Mouse (Mus musculus) left cerebral cortex, postnatal 36 days (tissue): ENCODE data around the gene Hmga1. TPM values are rescaled to one million over a fixed set of nuclear protein-coding genes. Genes with fewer than 3 reads are reported as not detected.

Source experiments
- DNase-seq, 2 experiments: peaks; one replicate each; pipeline ENCODE4 v3.0.0; 2021 to 2022; ENCODE audit warnings: low spot score in 2 of 2, mixed read lengths in 1 of 2
- intact Hi-C: fragments of 180-260 bp; cut with DNase I; formaldehyde crosslinking; loops from one replicate; pipeline ENCODE4 v1.15.1; 2025
- total RNA-seq, 2 experiments: library from RNA; stranded (reverse); gene quantifications; 2 replicates each; pipeline ENCODE4 v1.2.3; 2021

Hmga1 gene
- total RNA-seq, 2 experiments from 2014 or later: 55.3 to 58.7 TPM

DNA sequence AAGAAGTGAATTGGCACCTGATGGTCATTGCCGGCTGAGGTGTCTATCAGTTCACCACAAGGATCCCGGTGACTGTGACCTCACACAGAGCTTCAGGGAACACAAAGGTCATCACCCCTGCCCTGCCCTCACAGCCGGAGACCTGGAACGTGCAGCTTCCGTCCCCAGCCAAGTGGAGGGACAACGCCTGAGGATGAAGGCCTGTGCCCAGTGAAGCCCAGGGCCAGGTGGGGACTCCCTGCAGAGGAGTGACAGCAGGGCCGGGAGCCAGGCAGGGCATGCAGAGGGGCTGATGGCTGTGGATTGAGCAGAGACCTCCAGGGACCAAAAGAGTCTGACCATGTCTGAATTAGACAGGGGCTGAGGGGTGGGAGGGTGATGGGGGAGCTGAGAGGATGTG lies 33.2 kb upstream of the Hmga1 start:
- intact Hi-C loops: loop anchor here (5.0 kb wide), 2 partner anchors 331 to 491 kb away; no protein-coding TSS in a partner anchor
- DNase-seq: no peak

GRCm38 (mm10) chr17:27527188-27527587 lies 29.1 kb upstream of the Hmga1 start:
- no peak for DNase-seq
- intact Hi-C loops: no loop called here

- intact Hi-C loops: no loop called here
- DNase-seq: no peak
These were observed 28.3 kb upstream of the Hmga1 start for GRCm38 (mm10) chr17:27528030-27528429.

- intact Hi-C loops: no loop called here
- DNase-seq: no peak
These were observed 27.5 kb upstream of the Hmga1 start for GRCm38 (mm10) chr17:27528767-27529166.

DNA sequence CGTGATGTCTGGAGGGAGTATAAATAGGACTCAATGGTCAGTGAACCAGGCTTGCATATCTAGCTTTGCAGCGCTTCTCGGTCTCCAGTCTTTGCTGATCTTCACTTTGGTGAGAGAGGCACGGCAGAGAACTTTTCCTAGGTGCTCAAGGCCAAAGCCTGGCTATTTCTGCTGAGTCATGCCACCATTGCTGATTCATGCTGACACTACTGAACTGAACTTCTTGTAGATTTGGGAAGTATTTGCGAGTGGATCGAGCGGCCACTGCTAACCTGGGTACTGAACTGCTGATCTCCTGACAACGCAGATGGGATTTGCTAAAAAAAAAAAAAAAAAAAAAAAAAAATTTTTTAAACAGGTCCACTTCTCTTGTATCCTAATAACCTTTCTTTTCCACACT lies 24.2 kb upstream of the Hmga1 start:
- intact Hi-C loops: no loop called here
- DNase-seq: no peak

GRCm38 (mm10) chr17:27533354-27533753 lies 22.9 kb upstream of the Hmga1 start:
- no peak for DNase-seq
- intact Hi-C loops: no loop called here

DNA sequence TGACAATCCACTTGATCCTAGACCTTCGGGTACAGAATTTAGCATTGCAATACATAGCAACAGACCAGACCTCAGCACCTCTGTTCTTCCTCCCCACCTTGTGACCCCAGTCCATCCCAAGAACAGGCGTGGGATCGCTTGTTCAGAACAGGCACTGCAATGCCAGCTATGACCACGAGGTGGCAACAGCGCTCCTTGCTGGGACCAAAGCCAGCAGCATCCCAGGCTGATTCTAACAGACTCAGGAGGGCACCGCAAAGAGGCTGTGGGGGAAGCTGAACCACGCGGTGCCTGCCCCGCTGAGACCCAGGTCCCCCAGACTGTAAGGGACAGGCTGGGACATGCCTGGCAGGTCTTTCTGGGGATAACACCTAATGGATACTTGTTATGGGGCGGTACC lies 21.6 kb upstream of the Hmga1 start:
- intact Hi-C loops: loop anchor here (2.0 kb wide), 1 partner anchor 234 kb away; no protein-coding TSS in a partner anchor
- peak; percentile 83 to 88 for DNase-seq

- DNase-seq: no peak
- intact Hi-C loops: no loop called here
These were observed 15.0 kb upstream of the Hmga1 start for GRCm38 (mm10) chr17:27541261-27541660.

- intact Hi-C loops: no loop called here
- no peak for DNase-seq
These were observed 14.3 kb upstream of the Hmga1 start for GRCm38 (mm10) chr17:27541984-27542383.

GRCm38 (mm10) chr17:27544551-27544950 lies 11.7 kb upstream of the Hmga1 start:
- DNase-seq: peak in 1 of 2 experiments; percentile 53
- intact Hi-C loops: no loop called here

GRCm38 (mm10) chr17:27545991-27546390 lies 10.3 kb upstream of the Hmga1 start:
- intact Hi-C loops: no loop called here
- DNase-seq: no peak

- intact Hi-C loops: no loop called here
- no peak for DNase-seq
These were observed 9.7 kb upstream of the Hmga1 start for GRCm38 (mm10) chr17:27546574-27547085.

DNA sequence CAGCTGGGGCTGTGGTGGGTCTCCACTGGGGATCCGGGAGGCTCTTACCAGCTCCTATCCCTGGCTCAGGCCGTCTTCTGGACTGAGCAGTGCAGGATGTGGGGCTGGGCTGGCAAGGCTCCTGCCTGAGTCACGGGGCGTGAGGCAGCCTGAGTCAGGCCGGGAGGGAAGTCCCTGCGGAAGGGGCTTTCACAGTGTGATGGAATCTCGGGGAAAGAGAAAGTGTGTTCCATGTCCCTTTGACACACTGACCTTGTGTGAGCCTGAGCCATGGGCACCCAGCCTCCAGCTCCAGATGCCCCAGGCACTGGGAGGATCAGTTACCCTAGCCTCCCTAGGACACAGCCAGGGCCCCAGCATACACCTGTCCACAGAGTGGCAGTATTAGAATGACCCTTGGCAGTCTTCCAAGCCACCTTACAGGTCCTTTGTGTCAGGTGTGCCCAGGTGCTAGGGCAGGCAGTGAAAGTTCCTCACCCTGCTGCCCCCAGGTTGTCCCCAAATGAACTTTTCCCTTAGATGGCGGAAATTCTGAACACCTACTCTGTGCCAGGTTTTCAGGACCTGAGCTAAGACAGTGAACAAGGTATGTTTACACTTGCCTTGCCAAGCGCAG lies 8.9 kb upstream of the Hmga1 start:
- intact Hi-C loops: no loop called here
- DNase-seq: no peak

DNA sequence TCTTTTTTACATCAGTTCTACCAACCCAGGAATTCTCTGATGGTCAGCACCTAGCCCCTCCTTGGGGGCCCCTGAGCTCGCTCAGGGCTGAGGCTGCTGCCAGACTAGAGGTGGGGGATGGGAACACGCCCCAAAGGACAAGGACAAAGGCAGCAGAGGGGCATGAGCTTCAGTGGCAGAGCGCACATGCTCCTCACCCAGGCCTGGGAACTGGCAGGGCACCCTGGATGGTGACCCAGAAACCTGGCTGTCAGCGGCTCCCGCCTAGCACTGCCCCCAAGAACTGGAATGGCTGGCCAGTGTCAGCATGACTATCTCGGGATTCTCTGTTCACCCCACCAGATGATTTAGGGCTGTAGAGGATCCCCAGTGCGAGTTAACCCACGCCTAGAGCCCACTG lies 7.1 kb upstream of the Hmga1 start:
- no peak for DNase-seq
- intact Hi-C loops: no loop called here

- no peak for DNase-seq
- intact Hi-C loops: no loop called here
These were observed 4.8 kb upstream of the Hmga1 start for GRCm38 (mm10) chr17:27551393-27551940.

- intact Hi-C loops: no loop called here
- no peak for DNase-seq
These were observed 3.8 kb upstream of the Hmga1 start for GRCm38 (mm10) chr17:27552215-27553201.

DNA sequence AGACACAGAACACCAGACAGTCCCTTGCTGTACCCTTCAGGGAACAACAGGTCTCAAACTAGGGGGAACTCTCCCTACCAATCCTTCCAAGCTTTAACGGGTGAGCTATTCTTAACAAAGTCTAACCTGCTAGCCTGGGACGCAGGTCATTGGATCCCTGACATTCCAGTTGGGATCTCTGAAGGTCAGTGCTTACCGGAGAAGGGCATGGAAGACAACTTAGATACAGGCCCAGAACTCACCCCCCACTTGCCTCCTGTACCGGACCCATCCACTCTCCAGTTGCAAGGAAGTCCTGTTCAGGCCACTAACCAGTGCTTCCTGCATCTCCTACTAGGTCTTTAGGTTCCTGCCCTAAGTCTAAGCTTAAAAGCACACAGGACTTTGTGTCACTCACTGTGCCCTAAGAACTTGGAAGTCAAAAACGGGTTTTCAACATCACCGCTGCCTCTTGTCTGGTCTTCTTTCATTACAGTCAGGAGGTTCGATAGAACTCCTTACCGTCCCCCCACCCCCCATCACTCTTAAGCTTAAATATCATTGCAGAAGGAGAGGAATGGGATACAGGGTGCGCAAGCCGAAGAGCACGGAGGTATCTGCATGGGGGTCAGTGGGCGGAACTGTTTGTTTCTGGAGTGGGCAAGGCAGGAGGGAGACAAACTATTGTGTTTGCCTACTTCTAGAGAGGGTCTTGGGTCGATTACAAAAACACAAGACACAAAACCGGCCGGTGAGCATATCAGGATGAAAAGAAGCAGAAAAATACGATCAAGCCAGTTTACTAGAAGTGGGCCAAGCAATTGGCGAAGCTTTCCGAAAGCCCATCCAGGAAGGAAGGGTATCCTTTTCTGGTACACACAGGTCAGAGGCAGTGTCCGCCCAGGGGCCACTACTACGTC lies 2.0 kb upstream of the Hmga1 start:
- intact Hi-C loops: no loop called here

DNA sequence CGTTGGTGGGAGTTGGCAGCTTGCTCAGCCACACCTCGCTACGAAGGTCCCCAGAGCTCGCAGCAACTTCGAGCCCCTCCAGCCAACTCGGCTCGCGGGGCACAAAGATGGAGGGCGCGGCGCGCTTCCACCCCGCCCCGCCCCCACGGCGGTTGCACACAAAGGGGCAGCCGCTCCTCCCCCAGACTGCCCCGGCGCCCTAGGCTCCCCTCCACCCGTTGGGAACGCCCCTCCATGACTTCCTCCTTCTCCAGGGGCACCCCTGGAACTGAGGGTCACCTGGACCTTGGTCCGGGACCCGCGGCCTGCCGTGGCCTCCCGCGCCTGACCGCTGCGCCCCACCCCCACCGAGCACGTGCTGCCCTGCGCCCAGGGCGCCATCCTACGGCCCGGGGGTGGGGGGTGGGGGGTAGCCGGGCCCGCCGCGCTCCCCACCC lies 1.2 kb upstream of the Hmga1 start:
- no peak for DNase-seq
- intact Hi-C loops: no loop called here

More for the DNA sequence above, 2.0 kb upstream of the Hmga1 start:
- DNase-seq: no peak

DNA sequence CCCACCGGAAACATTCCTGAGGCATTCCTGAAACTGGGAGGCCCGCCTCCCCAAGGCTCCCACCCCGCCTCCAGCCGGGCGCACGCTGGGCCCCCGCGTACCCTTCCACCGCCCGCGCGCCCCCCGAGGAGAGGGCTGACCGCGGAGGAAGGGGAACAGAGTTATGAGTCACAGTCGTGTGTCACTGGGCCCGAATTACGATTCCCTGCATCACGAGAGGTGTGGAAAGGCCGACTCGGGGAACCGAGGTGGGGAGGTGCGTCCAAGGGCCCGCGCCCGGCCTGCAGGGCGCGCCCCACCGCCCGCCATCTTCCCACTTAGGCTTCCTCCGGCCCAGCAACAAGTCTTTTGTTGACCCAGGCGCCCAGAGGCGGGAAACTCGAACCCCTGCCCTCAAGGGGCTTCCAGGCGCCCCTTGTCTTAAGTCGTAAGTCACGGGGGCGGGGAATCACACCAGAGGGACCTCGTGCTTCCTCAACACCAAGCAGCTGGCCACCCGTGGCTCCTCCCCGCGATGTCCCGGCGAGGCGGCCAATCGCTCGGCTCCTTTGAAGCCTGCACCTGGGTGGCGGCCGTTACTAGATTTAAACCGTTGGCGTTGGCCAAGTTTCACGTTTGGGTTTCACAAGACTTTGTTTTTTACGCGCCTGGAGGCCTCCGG lies 655 bp upstream of the Hmga1 start:
- DNase-seq: no peak
- intact Hi-C loops: no loop called here
